Mouse (Mus musculus) limb, embryonic 14.5 days (tissue): ENCODE data around the gene Stum. TPM values are rescaled to one million over a fixed set of nuclear protein-coding genes. Genes with fewer than 3 reads are reported as not detected.
"Not testable (repeated sequence)": the region's sequence is repeated elsewhere in the genome, so short reads cannot be mapped to it uniquely, and the experiment has no call there.

Experiments
- ATAC-seq: fragments of 200-750 bp; cut with Nextera tagmentation; 2 replicates; pipeline ENCODE4 v1.8.0; 2017; ENCODE audit warnings: low read depth, moderate number of reproducible peaks, moderate TSS enrichment; ENCODE audit not compliant: low FRiP score
- DNase-seq: peaks from one replicate; pipeline ENCODE4 v3.0.0-alpha.2; 2015; ENCODE audit warnings: low spot score
- H3K27ac ChIP-seq: fragments of 300-500 bp; sonication (generic); replicated peaks from 2 replicates; pipeline ENCODE4 v1.5.1; 2014; ENCODE audit warnings: low read depth, mild to moderate bottlenecking, low read length, moderate library complexity, mixed read lengths
- H3K27me3 ChIP-seq: fragments of 300-500 bp; sonication (generic); 2 replicates; pipeline ENCODE4 v1.6.1; 2014; ENCODE audit warnings: low read length, mixed read lengths; ENCODE audit not compliant: control insufficient read depth, insufficient read depth
- H3K36me3 ChIP-seq: fragments of 300-500 bp; sonication (generic); 2 replicates; pipeline ENCODE4 v1.6.1; 2014; ENCODE audit warnings: mild to moderate bottlenecking, low read length, moderate library complexity, mixed read lengths; ENCODE audit not compliant: control insufficient read depth, insufficient read depth
- H3K4me1 ChIP-seq: fragments of 300-500 bp; sonication (generic); 2 replicates; pipeline ENCODE4 v1.6.1; 2014; ENCODE audit warnings: antibody characterized with exemption, low read length, mixed read lengths; ENCODE audit not compliant: control insufficient read depth, insufficient read depth
- H3K4me2 ChIP-seq: fragments of 300-500 bp; sonication (generic); replicated peaks from 2 replicates; pipeline ENCODE4 v1.6.1; 2014; ENCODE audit warnings: low read depth, mild to moderate bottlenecking, low read length, moderate library complexity; ENCODE audit not compliant: severe bottlenecking
- H3K4me3 ChIP-seq: fragments of 300-500 bp; sonication (generic); replicated peaks from 2 replicates; pipeline ENCODE4 v1.5.1; 2014; ENCODE audit warnings: low read length
- H3K9ac ChIP-seq: fragments of 300-500 bp; sonication (generic); 2 replicates; pipeline ENCODE4 v1.6.1; 2014; ENCODE audit warnings: mild to moderate bottlenecking, low read depth, low read length, moderate library complexity; ENCODE audit not compliant: severe bottlenecking
- H3K9me3 ChIP-seq: fragments of 300-500 bp; sonication (generic); 2 replicates; pipeline ENCODE4 v1.6.1; 2016; ENCODE audit warnings: low read length; ENCODE audit not compliant: control insufficient read depth
- POLR2A ChIP-seq: fragments of 200-500 bp; IDR thresholded peaks from 2 replicates; pipeline ENCODE4 v1.8.0; 2012; ENCODE audit warnings: inconsistent platforms, mild to moderate bottlenecking, moderate library complexity, borderline replicate concordance; ENCODE audit not compliant: insufficient read depth, insufficient read length; ENCODE audit errors: extremely low read depth
- WGBS: fragments of 180-500 bp; shearing (Covaris S2); extraction: QIAGEN DNeasy Blood & Tissue Kit; methylation state at CpG from one replicate; pipeline ENCODE4 v1.1.7; 2014; 5-methylcytosine and 5-hydroxymethylcytosine counted together
- polyA plus RNA-seq, 2 experiments: library from polyadenylated mRNA; depleted of rRNA in 1 of 2; stranded (reverse) in 1 of 2; unstranded in 1 of 2; fragments of >200 nt; fragmentation: Nextera tagmentation in 1 of 2; extraction: Ambion mirVana in 1 of 2; gene quantifications; 2 replicates each; pipeline versions ENCODE4 v1.2.1 to v1.2.3; 2012 to 2014

Stum gene
- polyA plus RNA-seq, 2 experiments, result 5.8 to 6.3 TPM

GRCm38 (mm10) chr1:180393017-180393797 lies 90.1 kb downstream of the Stum start:
- H3K4me3 ChIP-seq, result no peak overlapping the region
- no peak overlapping the region for H3K9ac ChIP-seq
- ATAC-seq (no peak), DNase-seq (no peak)
- peaks cover 17% of the 10 kb centered on the region for H3K4me1 ChIP-seq
- H3K36me3 ChIP-seq, result peaks cover 2% of the 10 kb centered on the region; the same call in 1 of the 2 replicates
- no peak overlapping the region for H3K4me2 ChIP-seq
- H3K27me3 ChIP-seq, result no peaks in the 10 kb centered on the region
- H3K9me3 ChIP-seq, result no peaks in the 10 kb centered on the region
- no peak overlapping the region for H3K27ac ChIP-seq
- TF ChIP-seq POLR2A, result no peak
- WGBS, result 72% methylated on average over 9 of the region's 9 CpGs

- Histone ChIP-seq H3K4me3 (no peak overlapping the region), H3K4me1 (peaks cover 21% of the 10 kb centered on the region), H3K4me2 (no peak overlapping the region), H3K36me3 (peaks cover 2% of the 10 kb centered on the region; the same call in 1 of the 2 replicates), H3K9me3 (no peaks in the 10 kb centered on the region), H3K27ac (no peak overlapping the region), H3K9ac (no peak overlapping the region), H3K27me3 (no peaks in the 10 kb centered on the region)
- ATAC-seq (no peak), DNase-seq (no peak)
- WGBS, result 70% methylated on average over 5 of the region's 5 CpGs
- TF ChIP-seq POLR2A, result no peak
Observed at GRCm38 (mm10) chr1:180392137-180392798, 91.0 kb downstream of the Stum start.

GRCm38 (mm10) chr1:180391575-180391945 lies 91.7 kb downstream of the Stum start:
- H3K27me3 ChIP-seq, result no peaks in the 10 kb centered on the region
- ATAC-seq, result no peak

DNA sequence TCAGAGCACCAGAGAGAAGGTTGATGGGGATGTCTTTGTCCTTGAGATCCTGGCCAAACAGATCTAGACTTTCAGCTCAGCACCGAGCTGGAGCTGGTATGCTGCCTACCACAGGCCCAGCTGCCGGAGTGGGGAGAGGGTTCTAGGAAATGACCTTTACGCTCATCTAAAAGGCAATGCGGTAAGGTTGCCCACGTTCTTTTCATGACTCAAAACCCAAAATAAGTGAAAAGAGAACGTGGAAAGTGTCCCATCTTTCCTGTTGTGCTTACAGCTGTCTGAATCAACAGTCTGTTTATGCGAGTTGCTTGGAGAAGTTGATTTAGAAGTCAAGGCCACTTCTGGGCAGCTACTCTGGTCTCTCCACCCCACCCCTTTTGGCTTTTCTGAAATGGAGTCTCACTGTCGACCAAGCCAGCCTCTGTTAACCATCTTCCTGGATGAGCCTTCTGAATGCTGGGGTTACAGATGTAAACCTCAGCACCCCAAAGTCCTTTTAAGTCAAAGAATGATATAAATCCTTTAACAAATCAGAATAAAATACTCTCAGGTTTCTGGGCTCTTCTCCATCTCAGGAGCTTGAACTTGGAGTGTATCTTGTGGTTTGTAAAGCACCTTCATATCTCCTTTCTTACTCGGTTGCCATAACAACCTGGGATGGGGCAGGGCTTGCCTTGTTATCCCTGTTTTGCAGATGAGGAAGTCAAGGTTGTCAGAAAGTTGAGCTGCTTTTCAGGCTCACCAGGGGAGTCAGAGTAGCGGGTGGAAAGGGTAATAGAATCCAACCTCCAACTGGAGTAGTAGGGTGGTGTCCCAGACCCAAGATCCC lies 92.3 kb downstream of the Stum start:
- no peak for TF ChIP-seq POLR2A
- H3K4me3 ChIP-seq, result no peak overlapping the region
- no peaks in the 10 kb centered on the region for H3K27me3 ChIP-seq
- ATAC-seq (no peak), DNase-seq (no peak)
- H3K9ac ChIP-seq, result no peak overlapping the region
- H3K27ac ChIP-seq, result no peak overlapping the region
- H3K9me3 ChIP-seq, result no peaks in the 10 kb centered on the region
- H3K36me3 ChIP-seq, result peaks cover 2% of the 10 kb centered on the region; the same call in 1 of the 2 replicates
- 86% methylated on average over 10 of the region's 10 CpGs for WGBS
- no peak overlapping the region for H3K4me2 ChIP-seq
- peaks cover 29% of the 10 kb centered on the region for H3K4me1 ChIP-seq

More at GRCm38 (mm10) chr1:180391575-180391945, 91.7 kb downstream of the Stum start:
- TF ChIP-seq POLR2A, result no peak
- WGBS, result 86% methylated on average over 4 of the region's 4 CpGs
- no peak for DNase-seq
- Histone ChIP-seq H3K4me2 (no peak overlapping the region), H3K36me3 (peaks cover 2% of the 10 kb centered on the region; the same call in 1 of the 2 replicates), H3K27ac (no peak overlapping the region), H3K4me3 (no peak overlapping the region), H3K4me1 (peaks cover 25% of the 10 kb centered on the region), H3K9me3 (no peaks in the 10 kb centered on the region), H3K9ac (no peak overlapping the region)

DNA sequence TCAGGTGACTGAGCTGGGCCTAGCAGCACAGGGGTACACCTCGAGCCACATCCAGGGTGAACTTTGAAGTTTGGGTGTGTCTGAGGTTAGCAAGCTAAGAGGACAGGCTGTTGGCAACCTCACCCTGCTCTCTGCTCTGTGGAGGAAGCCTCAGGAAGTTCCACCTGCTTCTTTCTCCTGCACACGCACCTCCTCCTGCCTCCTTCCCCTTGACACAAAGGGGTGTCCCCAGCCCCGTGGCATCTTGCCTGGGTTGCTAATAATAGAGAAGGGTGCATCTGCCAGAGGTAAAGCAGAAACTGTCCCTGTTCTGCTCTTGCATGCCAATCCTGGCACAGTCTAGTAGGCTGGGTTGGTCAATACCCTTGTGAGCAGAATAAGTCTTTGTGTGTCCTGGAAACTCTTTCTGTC lies 93.0 kb downstream of the Stum start:
- no peak for ATAC-seq
- Histone ChIP-seq H3K27ac (no peak overlapping the region), H3K27me3 (no peaks in the 10 kb centered on the region), H3K36me3 (peaks cover 2% of the 10 kb centered on the region; the same call in 1 of the 2 replicates), H3K4me1 (peaks cover 29% of the 10 kb centered on the region), H3K9me3 (no peaks in the 10 kb centered on the region), H3K4me2 (no peak overlapping the region), H3K4me3 (no peak overlapping the region), H3K9ac (no peak overlapping the region)
- no peak for TF ChIP-seq POLR2A
- DNase-seq, result no peak
- 71% methylated on average over 3 of the region's 3 CpGs for WGBS

DNA sequence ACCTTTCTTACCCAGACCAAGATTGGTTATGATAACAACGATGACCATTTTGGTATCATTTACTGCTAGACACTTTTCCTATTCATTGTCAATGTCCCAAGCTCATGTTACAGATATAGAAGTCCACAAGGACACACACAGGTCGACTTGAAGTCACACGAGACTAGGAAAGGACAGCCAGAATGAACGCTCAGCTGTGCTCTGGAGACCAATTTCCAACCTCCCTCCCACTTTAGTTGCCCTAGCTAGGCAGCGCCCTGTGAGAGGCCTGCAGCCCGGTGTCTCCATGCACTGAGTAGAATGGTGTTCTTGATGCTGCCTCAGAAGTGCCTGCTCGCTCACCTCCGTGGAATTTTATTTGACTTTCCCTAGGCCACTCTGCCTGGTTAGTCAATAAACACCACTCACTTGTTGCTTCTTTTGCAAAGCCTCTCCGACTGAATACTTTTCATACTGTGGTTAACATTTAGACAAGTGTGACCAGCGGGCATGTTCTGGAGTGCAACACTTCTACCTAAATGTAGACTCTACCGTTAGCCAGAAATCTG lies 94.0 kb downstream of the Stum start:
- H3K4me3 ChIP-seq, H3K27ac ChIP-seq, DNase-seq, H3K36me3 ChIP-seq, ATAC-seq, H3K4me2 ChIP-seq, H3K9me3 ChIP-seq, H3K27me3 ChIP-seq, H3K9ac ChIP-seq: not testable (repeated sequence)
- H3K4me1 ChIP-seq, result peaks cover 29% of the 10 kb centered on the region
- 84% methylated on average over 11 of the region's 11 CpGs for WGBS
